Mouse (Mus musculus): ENCODE measurements around the gene Zbtb18.
"Not testable (repeated sequence)": the region's sequence is repeated elsewhere in the genome, so short reads cannot be mapped to it uniquely, and the experiment has no call there.

Gene Zbtb18

GRCm38 (mm10) chr1:177447541-177448111 is 5.5 kb downstream of the Zbtb18 start:
- DNase-seq: peak; percentile 65

- DNase-seq: peak; percentile 76
These were observed 6.0 kb downstream of the Zbtb18 start for GRCm38 (mm10) chr1:177448121-177448561.

GRCm38 (mm10) chr1:177448921-177449320 is 6.8 kb downstream of the Zbtb18 start:
- DNase-seq: no peak

GRCm38 (mm10) chr1:177449857-177450256 is 7.7 kb downstream of the Zbtb18 start:
- not testable (repeated sequence) for DNase-seq

- DNase-seq: no peak
These were observed 8.9 kb downstream of the Zbtb18 start for GRCm38 (mm10) chr1:177451041-177451440.

- no peak for DNase-seq
These were observed 9.9 kb downstream of the Zbtb18 start for GRCm38 (mm10) chr1:177451991-177452431.

- peak; percentile 70 for DNase-seq
These were observed 10.8 kb downstream of the Zbtb18 start for GRCm38 (mm10) chr1:177452987-177453386.

GRCm38 (mm10) chr1:177453806-177454205 is 11.7 kb downstream of the Zbtb18 start:
- DNase-seq: peak; percentile 59

- DNase-seq: peak; percentile 12
These were observed 12.3 kb downstream of the Zbtb18 start for GRCm38 (mm10) chr1:177454492-177454891.

GRCm38 (mm10) chr1:177455466-177455865 is 13.3 kb downstream of the Zbtb18 start:
- peak; percentile 18 for DNase-seq

GRCm38 (mm10) chr1:177456208-177456607 is 14.1 kb downstream of the Zbtb18 start:
- peak; percentile 45 for DNase-seq

- peak; percentile 71 for DNase-seq
These were observed 14.6 kb downstream of the Zbtb18 start for GRCm38 (mm10) chr1:177456772-177457171.

- DNase-seq: peak; percentile 69
These were observed 15.8 kb downstream of the Zbtb18 start for GRCm38 (mm10) chr1:177457981-177458380.

GRCm38 (mm10) chr1:177458456-177459389 is 16.6 kb downstream of the Zbtb18 start:
- peak; percentile 99 for DNase-seq

GRCm38 (mm10) chr1:177459536-177459935 is 17.4 kb downstream of the Zbtb18 start:
- DNase-seq: no peak

- DNase-seq: no peak
These were observed 25.0 kb downstream of the Zbtb18 start for GRCm38 (mm10) chr1:177467150-177467549.

- DNase-seq: no peak
These were observed 26.3 kb downstream of the Zbtb18 start for GRCm38 (mm10) chr1:177468436-177468835.

- no peak for DNase-seq
These were observed 27.9 kb downstream of the Zbtb18 start for GRCm38 (mm10) chr1:177470091-177470490.

GRCm38 (mm10) chr1:177470951-177471350 is 28.8 kb downstream of the Zbtb18 start:
- no peak for DNase-seq

GRCm38 (mm10) chr1:177475542-177476197 is 33.5 kb downstream of the Zbtb18 start:
- no peak for DNase-seq

- no peak for DNase-seq
These were observed 36.4 kb downstream of the Zbtb18 start for GRCm38 (mm10) chr1:177478578-177478977.

- DNase-seq: peak; percentile 78
These were observed 37.3 kb downstream of the Zbtb18 start for GRCm38 (mm10) chr1:177479356-177480004.

GRCm38 (mm10) chr1:177483612-177484011 is 41.5 kb downstream of the Zbtb18 start:
- no peak for DNase-seq

Measured in cerebellum, adult 9-11 months (tissue).